Mouse (Mus musculus): ENCODE data around the gene Sec24d.
A peak's percentile ranks its signal among the peaks of the same experiment; 100 is the strongest.
"Not testable (repeated sequence)": the region's sequence is repeated elsewhere in the genome, so short reads cannot be mapped to it uniquely, and the experiment has no call there.

Sec24d gene

GRCm38 (mm10) chr3:123338666-123339195 lies 71.5 kb downstream of the Sec24d start:
- peak; percentile 50 for DNase-seq (ENCODE audit: low read depth)

GRCm38 (mm10) chr3:123341049-123341448 lies 73.8 kb downstream of the Sec24d start:
- DNase-seq (ENCODE audit: low read depth), result no peak

DNA sequence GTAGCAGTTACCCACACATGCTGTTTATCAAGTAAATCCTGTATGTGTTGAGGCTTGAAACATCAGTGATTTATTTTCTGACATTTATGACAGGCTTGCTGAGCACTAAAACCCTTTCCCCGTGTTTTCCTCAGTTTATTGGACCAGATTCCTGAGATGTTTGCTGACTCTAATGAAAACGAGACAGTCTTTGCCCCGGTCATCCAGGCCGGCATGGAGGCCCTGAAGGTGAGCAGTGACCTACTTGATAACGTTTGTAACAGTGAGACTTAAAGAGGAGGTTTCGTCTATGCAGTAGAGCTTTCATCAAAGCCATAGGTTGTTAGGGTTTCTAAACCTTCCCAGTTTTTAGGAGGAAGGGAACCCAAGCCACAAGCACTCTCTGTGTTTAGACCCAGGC lies 76.4 kb downstream of the Sec24d start:
- no peak for DNase-seq (ENCODE audit: low read depth)

GRCm38 (mm10) chr3:123348080-123348802 lies 81.0 kb downstream of the Sec24d start:
- no peak for DNase-seq (ENCODE audit: low read depth)

GRCm38 (mm10) chr3:123350602-123351001 lies 83.3 kb downstream of the Sec24d start:
- DNase-seq (ENCODE audit: low read depth), result no peak

- DNase-seq (ENCODE audit: low read depth), result no peak
Observed at GRCm38 (mm10) chr3:123351519-123351918, 84.3 kb downstream of the Sec24d start.

DNA sequence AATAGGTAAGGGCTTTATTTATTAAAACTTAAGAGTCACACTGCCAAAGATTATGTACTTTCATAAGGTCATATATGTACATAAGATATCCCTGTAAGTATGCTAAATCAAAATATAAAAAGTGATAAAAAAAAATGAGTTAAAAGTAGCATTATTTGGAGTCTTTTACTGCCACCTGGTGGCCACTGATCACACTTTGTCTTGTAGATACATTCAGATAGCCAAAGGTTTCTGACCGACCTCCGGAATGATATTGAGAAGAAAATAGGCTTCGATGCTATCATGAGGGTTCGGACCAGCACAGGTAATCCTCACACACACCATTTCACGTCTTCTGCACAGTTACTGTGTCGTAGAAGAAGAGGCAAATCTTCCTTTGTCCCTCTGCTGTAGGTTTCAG lies 85.9 kb downstream of the Sec24d start:
- peak; percentile 92 for DNase-seq (ENCODE audit: low read depth)

DNA sequence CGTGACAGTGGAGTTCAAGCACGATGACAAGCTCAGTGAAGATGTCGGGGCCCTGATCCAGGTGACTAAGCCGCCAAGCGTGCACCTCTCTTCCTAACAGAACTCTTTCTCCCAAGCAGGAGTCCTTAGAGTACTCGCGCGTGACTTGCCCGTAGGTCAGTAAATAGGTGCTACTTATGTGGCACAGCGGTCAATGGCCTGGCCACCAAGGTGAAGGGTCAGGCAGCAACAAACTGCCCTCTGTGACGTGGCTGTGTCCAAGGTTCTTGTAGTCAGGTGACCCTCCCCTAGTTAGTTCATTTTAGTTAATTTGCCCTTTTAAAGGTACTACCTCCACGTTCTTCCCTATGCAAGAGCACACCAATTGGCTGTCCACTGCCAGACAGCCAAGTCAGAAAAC lies 86.4 kb downstream of the Sec24d start:
- DNase-seq (ENCODE audit: low read depth), result no peak

GRCm38 (mm10) chr3:123354388-123354787 lies 87.1 kb downstream of the Sec24d start:
- DNase-seq (ENCODE audit: low read depth), result no peak

DNA sequence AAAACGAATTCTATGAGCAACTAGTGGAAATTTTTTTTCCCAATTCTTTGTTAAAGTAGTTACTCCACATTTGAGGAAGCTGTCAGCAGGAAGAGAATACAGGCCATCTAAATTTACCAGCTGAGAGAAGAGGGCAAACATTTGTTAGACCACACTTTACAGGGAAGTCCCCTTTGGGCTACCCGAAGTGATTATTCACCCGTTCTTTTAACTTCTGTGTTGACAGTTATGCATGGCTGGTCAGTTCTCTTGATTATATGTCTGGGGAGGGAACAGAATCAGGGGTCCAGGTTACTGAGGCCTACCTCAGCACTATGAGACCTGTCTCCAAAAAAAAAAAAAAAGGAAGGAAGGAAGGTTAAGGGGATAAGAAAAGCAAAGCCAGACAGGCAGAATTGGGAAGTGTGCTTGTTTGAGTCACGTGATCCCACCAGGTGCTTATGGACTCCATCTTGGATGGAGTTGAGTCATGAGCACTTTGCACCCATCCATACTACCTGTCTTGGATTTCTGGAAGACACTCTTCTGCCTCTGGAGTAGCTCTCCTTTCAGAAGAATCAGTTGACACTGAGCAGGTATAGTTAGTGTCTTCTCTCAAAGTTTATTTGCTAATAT lies 89.2 kb downstream of the Sec24d start:
- no peak for DNase-seq (ENCODE audit: low read depth)

DNA sequence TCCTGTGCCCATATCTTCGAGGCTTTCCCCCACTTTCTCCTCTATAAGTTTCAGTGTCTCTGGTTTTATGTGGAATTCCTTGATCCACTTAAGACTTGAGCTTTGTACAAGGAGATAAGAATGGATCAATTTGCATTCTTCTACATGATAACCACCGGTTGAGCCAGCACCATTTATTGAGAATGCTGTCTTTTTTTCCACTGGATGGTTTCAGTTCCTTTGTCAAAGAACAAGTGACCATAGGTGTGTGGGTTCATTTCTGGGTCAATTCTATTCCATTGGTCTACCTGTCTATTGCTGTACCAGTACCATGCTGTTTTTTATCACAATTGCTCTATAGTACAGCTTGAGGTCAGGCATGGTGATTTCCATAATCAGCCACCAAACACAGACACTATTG lies 99.6 kb downstream of the Sec24d start:
- not testable (repeated sequence) for DNase-seq (ENCODE audit: low read depth)

GRCm38 (mm10) chr3:123369161-123369560 lies 101.9 kb downstream of the Sec24d start:
- DNase-seq (ENCODE audit: low read depth), result no peak

DNA sequence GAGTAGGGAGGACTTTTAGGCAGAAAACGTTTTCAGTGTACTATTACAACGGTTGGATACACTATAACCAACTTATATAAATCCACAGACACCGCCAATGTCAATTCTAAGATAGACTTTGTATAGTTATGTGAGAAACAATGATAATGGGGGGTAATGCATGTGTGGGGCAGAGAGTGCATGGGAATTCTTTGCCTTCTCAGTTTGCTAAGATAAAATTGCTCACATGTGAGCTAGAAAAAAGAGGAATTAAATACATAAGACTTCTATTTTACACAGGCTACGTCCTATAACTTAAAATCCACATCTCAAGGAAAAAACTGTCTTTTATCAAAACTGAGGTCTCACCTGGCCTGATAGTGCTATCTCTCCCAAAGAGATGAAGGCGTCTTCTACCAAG lies 103.7 kb downstream of the Sec24d start:
- no peak for DNase-seq (ENCODE audit: low read depth)

GRCm38 (mm10) chr3:123371766-123372535 lies 104.7 kb downstream of the Sec24d start:
- peak; percentile 95 for DNase-seq (ENCODE audit: low read depth)

DNA sequence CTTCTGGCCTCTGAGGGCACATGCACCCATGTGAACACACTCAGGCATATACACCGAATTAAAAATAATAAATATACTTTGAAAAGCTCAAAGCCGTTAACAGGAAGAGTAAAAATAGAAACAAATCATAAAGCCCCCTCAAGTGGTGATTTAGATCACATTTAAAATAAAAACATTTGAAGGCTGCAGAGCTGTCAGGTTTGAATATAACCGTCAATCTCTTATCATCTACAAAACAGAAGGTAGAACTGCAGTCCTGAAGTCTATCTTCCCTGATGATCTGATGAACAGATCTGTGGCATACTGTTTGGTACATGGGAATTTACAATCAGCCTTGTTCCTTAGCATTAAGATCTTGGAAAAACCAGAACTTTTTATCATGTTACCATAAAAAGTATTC lies 109.3 kb downstream of the Sec24d start:
- no peak for DNase-seq (ENCODE audit: low read depth)

GRCm38 (mm10) chr3:123384435-123384834 lies 117.2 kb downstream of the Sec24d start:
- no peak for DNase-seq (ENCODE audit: low read depth)

GRCm38 (mm10) chr3:123385118-123385485 lies 117.8 kb downstream of the Sec24d start:
- DNase-seq (ENCODE audit: low read depth), result no peak

DNA sequence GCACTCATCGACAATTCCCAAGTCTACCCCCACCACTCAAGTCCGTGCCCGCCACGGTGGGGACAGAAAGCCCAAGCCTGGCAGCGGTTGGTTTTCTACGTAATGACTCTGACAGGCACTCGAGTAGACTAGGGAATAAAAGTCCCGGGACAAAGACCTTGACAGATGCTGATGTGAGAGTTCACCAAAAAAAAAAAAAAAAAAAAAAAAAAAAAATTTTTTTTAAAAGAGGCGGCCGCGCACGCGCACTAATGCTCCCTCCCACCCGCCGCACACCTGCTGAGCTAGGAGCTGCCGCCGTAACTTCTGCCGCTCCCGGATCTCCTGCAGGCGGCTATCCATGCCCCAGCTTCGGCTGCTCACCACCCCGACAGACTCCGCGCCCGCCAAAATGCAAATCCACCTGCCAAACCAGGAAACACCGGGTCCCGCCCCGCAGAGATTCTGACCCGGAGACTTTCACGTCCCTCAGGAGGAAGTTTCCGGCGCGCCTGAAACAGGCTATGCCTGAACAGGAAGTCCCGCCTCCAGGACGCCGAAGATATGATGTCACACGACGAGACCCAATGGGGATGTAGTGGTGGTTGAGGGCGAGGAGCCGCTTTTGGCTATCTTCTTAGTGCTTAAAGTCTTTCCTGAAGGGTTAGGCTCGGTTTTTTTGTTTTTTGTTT lies 118.4 kb downstream of the Sec24d start, which contains the start of gene Mettl14:
Gene Mettl14 (minus strand): TSS at position 623 of the 671 bp plus-strand sequence.
- DNase-seq (ENCODE audit: low read depth), result peak; percentile 98

DNA sequence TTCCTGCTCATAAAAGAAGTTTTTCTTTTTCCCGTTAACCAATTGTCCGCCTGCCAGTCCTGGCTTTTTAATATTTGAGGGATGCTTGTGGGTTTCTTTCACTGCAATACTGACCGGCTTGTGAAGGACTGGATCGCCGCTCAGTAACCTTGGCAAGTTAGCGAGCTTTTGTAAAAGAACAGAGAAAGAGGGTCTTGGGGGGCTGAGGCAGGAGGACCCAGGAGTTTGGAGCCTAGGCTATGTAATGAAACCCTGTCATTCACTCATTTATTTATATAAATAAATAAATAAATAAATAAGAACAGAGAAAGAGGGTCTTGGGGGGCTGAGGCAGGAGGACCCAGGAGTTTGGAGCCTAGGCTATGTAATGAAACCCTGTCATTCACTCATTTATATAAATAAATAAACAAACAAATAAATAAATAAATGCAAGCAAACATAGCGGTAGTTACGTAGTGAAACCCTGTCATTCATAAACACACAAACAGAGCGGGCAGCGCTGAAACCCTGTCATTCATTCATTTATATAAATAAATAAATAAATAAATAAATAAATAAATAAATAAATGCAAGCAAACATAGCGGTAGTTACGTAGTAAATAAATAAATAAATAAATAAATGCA lies 119.0 kb downstream of the Sec24d start:
- not testable (repeated sequence) for DNase-seq (ENCODE audit: low read depth)

- no peak for DNase-seq (ENCODE audit: low read depth)
Observed at GRCm38 (mm10) chr3:123391180-123391579, 123.9 kb downstream of the Sec24d start.

- no peak for DNase-seq (ENCODE audit: low read depth)
Observed at GRCm38 (mm10) chr3:123395611-123396010, 128.4 kb downstream of the Sec24d start.
